Mouse (Mus musculus): Measurements from ENCODE around the gene Pde6d.

- TF ChIP-seq CTCF (IDR thresholded peaks at IDR 0.05; ENCODE audit: low read depth) (no peak), EP300 (IDR thresholded peaks at IDR 0.05; ENCODE audit: low read depth) (no peak)
Observed at GRCm38 (mm10) chr1:86496340-86496739, 86.1 kb downstream of the Pde6d start.
